Mouse (Mus musculus): ENCODE data around the gene Ppp2r5c.

The Ppp2r5c gene

GRCm38 (mm10) chr12:110446290-110447170 is at the start of gene Ppp2r5c:
Gene Ppp2r5c, plus strand, starts transcription at chr12:110447120.
- peak; percentile 85 to 90 for DNase-seq

- no peak for DNase-seq
These were observed 48.6 kb upstream of the Ppp2r5c start for GRCm38 (mm10) chr12:110398351-110398750.

GRCm38 (mm10) chr12:110399161-110399560 is 47.8 kb upstream of the Ppp2r5c start:
- no peak for DNase-seq

DNA sequence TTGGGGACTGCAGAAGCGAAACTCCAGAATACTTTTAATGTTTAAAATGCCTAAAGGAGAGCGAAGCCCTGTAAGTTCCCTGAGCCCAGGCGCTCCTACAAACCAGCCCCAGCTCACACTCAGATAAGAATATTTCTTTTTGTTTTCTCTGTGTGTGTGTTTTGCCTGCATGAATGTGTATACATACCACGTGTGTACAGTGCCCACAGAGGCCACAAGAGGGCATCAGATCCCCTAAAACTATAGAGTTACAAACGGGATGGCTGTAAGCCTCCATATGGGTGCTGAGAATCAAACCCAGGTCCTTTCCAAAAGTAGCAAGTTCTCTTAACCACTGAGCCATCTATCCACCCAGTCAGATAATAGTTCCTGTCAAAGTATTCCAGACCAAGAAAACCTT is 46.0 kb upstream of the Ppp2r5c start:
- no peak for DNase-seq

DNA sequence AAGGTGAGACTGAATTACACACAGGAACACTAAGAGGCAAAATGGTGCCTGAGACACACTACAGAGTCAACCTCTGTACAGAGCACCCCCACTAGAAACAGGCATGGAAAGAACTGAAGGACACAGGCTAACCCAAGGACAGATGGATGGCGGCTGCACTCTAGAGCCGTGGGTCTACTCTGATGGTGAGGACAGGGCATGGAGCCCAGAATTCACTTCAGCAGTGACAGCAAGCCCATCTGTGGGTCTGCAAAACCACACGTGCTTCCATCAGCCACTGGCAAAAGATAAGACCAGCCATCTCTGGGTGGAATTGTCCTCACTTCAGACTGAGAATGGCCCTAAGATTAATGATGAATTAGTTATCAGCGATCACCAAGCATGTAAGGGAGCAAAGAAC is 45.0 kb upstream of the Ppp2r5c start:
- no peak for DNase-seq

DNA sequence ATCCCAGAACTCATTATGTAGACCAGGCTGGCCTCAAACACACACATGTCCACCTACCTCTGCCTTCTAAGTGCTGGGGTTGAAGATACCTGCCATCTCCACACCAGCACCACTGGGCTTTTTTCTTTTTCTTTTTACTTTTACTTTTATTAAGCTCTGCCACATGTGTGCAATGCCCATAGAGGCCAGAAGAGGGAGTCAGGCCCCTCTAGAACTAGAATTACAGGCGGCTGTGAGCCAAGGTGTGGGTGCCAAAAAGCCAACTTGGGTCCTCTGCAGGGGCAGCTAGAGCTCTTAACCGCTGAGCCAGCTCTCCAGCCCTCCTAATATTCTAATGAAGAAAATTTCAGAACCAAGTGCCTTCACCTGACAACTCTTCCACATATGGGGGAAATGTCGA is 30.7 kb upstream of the Ppp2r5c start:
- no peak for DNase-seq

DNA sequence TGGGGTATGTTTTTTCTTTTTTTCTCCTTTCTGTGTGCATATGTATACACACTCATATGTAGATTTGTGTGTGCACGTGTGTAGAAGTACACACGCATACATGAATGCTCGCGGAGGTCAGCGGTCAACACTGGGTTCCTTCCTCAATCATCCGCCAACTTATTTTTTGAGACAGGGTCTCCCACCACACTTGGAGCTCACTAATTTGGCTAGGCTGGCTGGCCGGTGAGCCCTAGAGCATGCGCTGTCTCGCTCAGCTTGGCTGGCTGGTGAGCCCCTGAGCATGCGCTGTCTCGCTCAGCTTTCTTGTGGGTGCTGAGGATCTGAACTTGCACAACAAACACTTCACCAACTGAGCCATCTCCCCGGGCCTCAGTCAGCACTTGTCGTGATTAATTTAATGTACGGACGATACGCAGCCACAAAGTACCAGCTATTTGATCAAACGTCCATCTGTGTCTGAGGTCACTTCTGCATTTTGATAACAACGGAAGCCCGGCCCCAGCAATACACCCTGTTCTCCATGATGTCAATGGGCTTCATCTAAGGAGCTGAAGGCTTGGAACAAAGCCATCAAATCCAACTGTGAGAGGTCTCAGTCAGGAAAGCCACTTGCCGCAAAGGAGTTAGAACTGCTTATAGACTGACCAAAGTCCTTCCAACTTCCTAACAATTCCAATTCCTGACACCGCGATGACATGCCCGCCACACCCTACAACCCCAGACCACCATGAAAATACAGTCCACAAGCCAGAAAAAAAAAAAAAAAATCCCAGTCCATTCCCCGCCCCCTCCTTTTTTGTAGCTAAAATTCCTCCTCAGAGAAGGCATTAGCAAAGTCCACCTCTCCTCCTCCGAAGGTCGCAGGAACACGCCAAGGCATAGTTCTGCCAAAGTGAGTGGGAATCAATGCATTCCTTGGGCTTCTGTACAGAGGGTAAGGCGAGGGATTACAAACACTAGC is 29.6 kb upstream of the Ppp2r5c start:
- no peak for DNase-seq

- peak in 1 of 2 experiments; percentile 10 for DNase-seq
These were observed 28.8 kb upstream of the Ppp2r5c start for GRCm38 (mm10) chr12:110417987-110418734.

DNA sequence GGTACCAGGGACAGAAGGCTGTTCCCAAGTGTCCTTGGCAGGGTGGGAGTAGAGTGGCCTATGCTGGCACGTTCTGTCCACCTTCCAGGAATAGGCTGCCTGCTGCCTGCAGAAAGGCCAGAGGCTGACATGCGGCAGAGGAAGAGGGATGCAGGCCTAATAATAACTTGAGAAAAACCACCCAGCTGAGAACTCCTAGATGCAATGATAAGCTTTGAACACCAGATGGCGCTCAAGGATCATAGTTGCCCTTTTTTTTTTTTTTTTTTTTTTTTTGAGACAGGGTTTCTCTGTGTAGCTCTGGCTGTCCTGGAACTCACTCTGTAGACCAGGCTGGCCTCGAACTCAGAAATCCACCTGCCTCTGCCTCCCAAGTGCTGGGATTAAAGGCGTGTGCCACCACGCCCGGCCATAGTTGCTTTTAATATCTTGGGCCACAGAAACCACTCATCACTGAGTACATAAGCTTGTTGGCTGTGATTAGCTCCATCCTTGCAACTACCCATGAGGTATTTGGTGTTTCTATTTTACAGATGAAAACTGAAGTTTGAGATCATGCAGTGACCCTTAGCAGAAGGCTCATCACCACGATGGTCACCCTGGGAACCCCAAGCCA is 28.1 kb upstream of the Ppp2r5c start:
- DNase-seq: no peak

GRCm38 (mm10) chr12:110419879-110420278 is 27.0 kb upstream of the Ppp2r5c start:
- DNase-seq: no peak

- DNase-seq: no peak
These were observed 25.6 kb upstream of the Ppp2r5c start for GRCm38 (mm10) chr12:110421361-110421760.

- no peak for DNase-seq
These were observed 22.8 kb upstream of the Ppp2r5c start for GRCm38 (mm10) chr12:110424008-110424704.

DNA sequence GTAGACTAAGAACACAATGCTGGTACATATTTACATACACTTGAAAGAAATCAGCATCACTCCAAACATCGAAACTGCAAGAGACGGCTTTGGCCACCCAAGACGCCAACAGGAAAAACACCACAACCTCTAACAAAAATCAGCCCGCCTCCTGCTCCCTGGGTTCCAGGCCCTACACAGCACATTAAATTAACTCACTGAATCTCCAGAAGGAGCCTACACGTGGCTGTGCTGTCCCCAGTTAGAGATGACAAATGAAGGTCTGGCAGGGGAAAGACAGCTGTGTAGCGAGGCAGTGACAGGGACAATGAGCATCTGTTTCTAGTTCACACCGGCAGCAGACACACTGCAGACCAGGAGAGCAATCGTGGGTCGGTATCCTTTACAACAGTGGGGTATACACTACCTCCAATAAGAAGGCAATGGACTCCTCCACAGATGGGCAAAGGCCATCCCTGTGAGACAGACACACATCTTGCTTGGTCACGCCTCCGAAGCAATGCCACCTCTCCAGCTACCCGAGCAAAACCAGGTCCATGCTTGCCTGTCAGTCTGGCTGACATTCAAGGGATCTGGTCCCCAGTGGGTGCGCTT is 20.4 kb upstream of the Ppp2r5c start:
- no peak for DNase-seq

DNA sequence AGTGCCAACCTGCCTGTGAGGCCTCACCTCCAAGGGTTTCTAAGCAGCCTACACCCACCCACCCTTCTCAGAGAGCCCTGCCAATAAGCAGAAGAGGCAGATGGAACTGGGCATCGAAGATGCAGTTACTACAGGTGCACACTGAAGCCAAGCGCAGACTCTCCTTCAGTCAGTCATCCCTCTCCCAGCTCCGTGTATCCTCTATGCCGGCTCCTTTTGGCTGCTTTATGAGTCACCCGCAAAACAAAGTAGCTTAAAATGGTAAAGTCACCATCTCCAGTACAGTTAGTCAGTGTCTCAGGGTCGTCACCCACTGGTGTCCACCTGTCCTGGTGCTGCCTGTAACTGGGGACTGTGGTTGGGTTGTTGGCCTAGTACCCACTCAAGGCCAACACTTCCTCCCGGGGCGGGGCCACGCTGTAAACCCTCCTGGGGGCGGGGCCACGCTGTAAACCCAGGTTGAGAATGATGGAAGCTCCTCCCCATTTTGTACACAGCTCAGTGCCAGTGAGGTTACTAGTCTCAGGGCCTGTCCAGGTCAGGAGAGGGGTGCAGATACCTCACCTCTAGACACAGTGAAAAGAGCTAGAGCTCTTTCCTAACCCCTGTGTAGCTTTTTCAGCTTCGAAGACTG is 17.5 kb upstream of the Ppp2r5c start:
- DNase-seq: no peak

GRCm38 (mm10) chr12:110429990-110430389 is 16.9 kb upstream of the Ppp2r5c start:
- DNase-seq: no peak

GRCm38 (mm10) chr12:110431805-110432204 is 15.1 kb upstream of the Ppp2r5c start:
- DNase-seq: no peak

- no peak for DNase-seq
These were observed 10.1 kb upstream of the Ppp2r5c start for GRCm38 (mm10) chr12:110436638-110437366.

- no peak for DNase-seq
These were observed 9.6 kb upstream of the Ppp2r5c start for GRCm38 (mm10) chr12:110437367-110437703.

DNA sequence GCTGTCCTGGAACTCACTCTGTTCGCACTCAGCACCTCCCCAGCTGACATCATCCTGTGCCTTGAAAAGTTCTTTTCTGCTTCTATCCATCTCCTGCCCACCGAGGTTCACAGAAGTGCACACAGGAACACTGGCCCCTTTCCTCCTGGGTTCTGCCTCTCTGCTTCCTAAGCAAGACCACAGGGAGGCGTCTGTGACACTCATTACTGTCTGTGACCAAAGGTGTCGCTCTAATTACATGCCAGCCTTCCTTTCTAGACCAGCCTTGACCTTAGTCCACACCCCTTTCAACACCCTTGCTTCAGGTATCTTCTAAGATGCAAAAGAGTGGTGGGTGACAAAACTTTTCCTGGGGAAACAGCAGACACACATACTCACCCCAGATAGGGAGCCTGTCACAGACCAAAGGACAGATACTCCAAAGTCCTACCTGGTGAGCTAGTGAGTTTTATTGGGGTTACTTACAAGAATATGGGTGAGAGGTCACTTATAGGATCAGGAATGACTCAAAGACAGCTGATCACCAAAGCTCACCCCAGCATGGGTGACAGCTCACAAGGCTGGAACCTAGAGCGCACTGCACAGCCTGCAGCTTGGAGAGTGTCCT is 8.4 kb upstream of the Ppp2r5c start:
- no peak for DNase-seq

GRCm38 (mm10) chr12:110442238-110442637 is 4.7 kb upstream of the Ppp2r5c start:
- no peak for DNase-seq

Data from thymus, adult 18-20 months (tissue).